9 mouse cellular contexts compared by ENCODE assay signal in genomic region chr13:73502719-73503118, GRCm38 (mm10). TPM values are rescaled to one million over a fixed set of nuclear protein-coding genes. Genes with fewer than 3 reads are reported as not detected.
DNase-seq lines count a peak whose midpoint lies in the region; ATAC-seq and TF ChIP-seq lines count a peak whose summit lies in the region.
"Had no signal": no experiment of that assay in that cellular context is flagged by ENCODE, and none has a peak within 500 bp of the region (broad histone marks: within the 10 kb centered on the region; RNA-seq: fewer than 3 reads in every experiment).

No protein-coding gene starts in this region.

- H3K9ac ChIP-seq in ES-E14 (ENCODE audit: insufficient read depth, low read depth, low read length, poor library complexity, severe bottlenecking) = no peak overlapping the region
- H3K9ac ChIP-seq: hindbrain, embryonic 15.5 days had no signal

- peak; percentile 41; the same call in 1 of the 2 replicates for ATAC-seq in megakaryocyte progenitor cell, adult 5-6 weeks (replicated peaks; ENCODE audit: poor library complexity)

- in situ Hi-C loops in ES-E14 (cut with MboI; ENCODE audit: low sequenced_read_pairs in 2 of 2, unreplicated experiment in 2 of 2) = loop anchor here in 1 of 2 experiments (10.0 kb wide), 1 partner anchor 78 kb away; no protein-coding TSS in a partner anchor

- no peak overlapping the region for H3K27ac ChIP-seq in left cerebral cortex, adult 2 months
- no peak overlapping the region for H3K27ac ChIP-seq in ES-E14 (ENCODE audit: insufficient read depth, low read depth, low read length, poor library complexity, severe bottlenecking)
- H3K27ac ChIP-seq: hindbrain, embryonic 15.5 days had no signal

- H3K9me3 ChIP-seq in ES-E14 (ENCODE audit: control insufficient read depth, insufficient read depth, low read depth, low read length) = no peaks in the 10 kb centered on the region
- H3K9me3 ChIP-seq: hindbrain, embryonic 15.5 days had no signal

- TF ChIP-seq CTCF in left cerebral cortex, adult 2 months (IDR thresholded peaks at IDR 0.05) = peak; percentile 58
- peak; percentile 49; the same call in 1 of the 2 replicates for TF ChIP-seq CTCF in brain, embryonic 14.5 days (IDR thresholded peaks at IDR 0.05; ENCODE audit: borderline replicate concordance, extremely low read depth, insufficient read depth, insufficient read length)

- no peak for DNase-seq in left cerebral cortex, adult 2 months (ENCODE audit: extremely low spot score in 1 of 2, low spot score in 2 of 2)
- DNase-seq in left cerebral cortex, adult 9 months (ENCODE audit: low spot score in 2 of 2) = no peak
- peak; percentile 26 for DNase-seq in ES-E14 (ENCODE audit: low read depth, low spot score)
- DNase-seq in brain, embryonic 14.5 days (ENCODE audit: low read depth) = peak; percentile 16
- DNase-seq in gastrocnemius, adult 8-10 months (ENCODE audit: low spot score in 2 of 2) = no peak
- no peak for DNase-seq in heart, adult 9 months (ENCODE audit: low spot score in 2 of 2)

- TF ChIP-seq POLR2A in brain, embryonic 14.5 days (IDR thresholded peaks at IDR 0.05; ENCODE audit: borderline replicate concordance, extremely low read depth, insufficient read depth, insufficient read length, poor library complexity, severe bottlenecking) = no peak

- H3K4me1 ChIP-seq in ES-E14 (ENCODE audit: control insufficient read depth in 2 of 2, insufficient read depth in 2 of 2, low read length in 2 of 2, poor library complexity in 1 of 2) = no peaks in the 10 kb centered on the region
- H3K4me1 ChIP-seq: hindbrain, embryonic 15.5 days had no signal

- peaks cover 20% of the 10 kb centered on the region; the same call in 1 of the 2 replicates for H3K36me3 ChIP-seq in ES-E14 (ENCODE audit: control insufficient read depth, insufficient read depth, low read length, poor library complexity, severe bottlenecking)

- intact Hi-C loops in left cerebral cortex, adult 2 months (cut with DNase I) = no loop called here

- no peak overlapping the region for H3K4me3 ChIP-seq in left cerebral cortex, adult 2 months
- no peak overlapping the region for H3K4me3 ChIP-seq in ES-E14 (ENCODE audit: insufficient read depth in 1 of 2, low read depth in 1 of 2, low read length in 2 of 2, poor library complexity in 1 of 2, severe bottlenecking in 1 of 2)
- H3K4me3 ChIP-seq: hindbrain, embryonic 15.5 days had no signal

TF ChIP-seq in ES-E14, 5 proteins besides CTCF, POLR2A, EP300 and RAD21:
- TF ChIP-seq CHD2 (IDR thresholded peaks at IDR 0.05; ENCODE audit: low read depth, low read length) (no peak), HCFC1 (IDR thresholded peaks at IDR 0.05; ENCODE audit: borderline replicate concordance, insufficient read depth, low read length) (no peak), ZNF384 (IDR thresholded peaks at IDR 0.05; ENCODE audit: low read depth, low read length) (peak; percentile 96)

RNA-seq across cellular contexts. Expression of gene Slc6a3, which starts 33.8 kb away (rescaled TPM):
- under 1 TPM in 1 of 2 experiments, not detected in 1; 0.12 TPM for total RNA-seq in left cerebral cortex, adult 2 months (2021)
- 0.16 and 0.18 TPM in 2 replicates for total RNA-seq in ES-E14 (2012; rRNA removed)
- 2.4 and 2.7 TPM in 2 replicates for polyA plus RNA-seq in brain, embryonic 14.5 days (2012; rRNA removed)
- not detected in 2 replicates for total RNA-seq in megakaryocyte progenitor cell, adult 5-6 weeks (2015)
- not detected in 2 replicates for total RNA-seq in megakaryocyte progenitor cell, adult 5-6 weeks (2017)
- total RNA-seq in gastrocnemius, adult 8-10 months (2022) = not detected
- polyA plus RNA-seq: embryonic facial prominence, embryonic 14.5 days had no signal

RNA-seq across cellular contexts. Expression of gene Lpcat1, which starts 35.7 kb away (rescaled TPM):
- 10 to 100 TPM; 40.8 to 47.2 TPM for total RNA-seq in left cerebral cortex, adult 2 months (2021)
- 105 and 128 TPM in 2 replicates for total RNA-seq in ES-E14 (2012; rRNA removed)
- 91.4 and 99.1 TPM in 2 replicates for polyA plus RNA-seq in brain, embryonic 14.5 days (2012; rRNA removed)
- 12.7 and 13.5 TPM in 2 replicates for total RNA-seq in megakaryocyte progenitor cell, adult 5-6 weeks (2015)
- 21.6 and 26.5 TPM in 2 replicates for total RNA-seq in megakaryocyte progenitor cell, adult 5-6 weeks (2017)
- 1 to 10 TPM; 1.6 to 3.4 (median 2.6) TPM for total RNA-seq in gastrocnemius, adult 8-10 months (2022)

Comparison
In these comparisons a context has a peak if more than half of its experiments do, and no peak if none do; other contexts are left out.
1. DNase-seq: peak in ES-E14 (single experiment) and brain, embryonic 14.5 days (single experiment); none in left cerebral cortex, adult 2 months (0 of 2), left cerebral cortex, adult 9 months (0 of 2), gastrocnemius, adult 8-10 months (0 of 2) and heart, adult 9 months (0 of 2).